Mouse (Mus musculus): ENCODE results near the gene Hoxb8. TPM values are rescaled to one million over a fixed set of nuclear protein-coding genes. Genes with fewer than 3 reads are reported as not detected.

Gene Hoxb8
- polyA plus RNA-seq, 1 experiment, result not detected

GRCm38 (mm10) chr11:96308763-96309162 lies 27.1 kb downstream of the Hoxb8 start:
- Histone ChIP-seq H3K27me3 (ENCODE audit: control insufficient read depth) (peaks cover 100% of the 10 kb centered on the region), H3K4me1 (ENCODE audit: control insufficient read depth) (no peaks in the 10 kb centered on the region), H3K36me3 (ENCODE audit: control insufficient read depth) (no peaks in the 10 kb centered on the region), H3K9me3 (ENCODE audit: control insufficient read depth, low read length) (no peaks in the 10 kb centered on the region), H3K4me3 (replicated peaks) (no peak overlapping the region)
- no peak for TF ChIP-seq TAL1 (IDR thresholded peaks at IDR 0.05; ENCODE audit: low read length)
- TF ChIP-seq GATA1 (IDR thresholded peaks at IDR 0.05; ENCODE audit: low read length), result no peak

- no peaks in the 10 kb centered on the region for H3K4me1 ChIP-seq (ENCODE audit: control insufficient read depth)
- TF ChIP-seq TAL1 (IDR thresholded peaks at IDR 0.05; ENCODE audit: low read length) (no peak), GATA1 (IDR thresholded peaks at IDR 0.05; ENCODE audit: low read length) (no peak)
- no peaks in the 10 kb centered on the region for H3K9me3 ChIP-seq (ENCODE audit: control insufficient read depth, low read length)
- H3K4me3 ChIP-seq (replicated peaks), result no peak overlapping the region
- H3K27me3 ChIP-seq (ENCODE audit: control insufficient read depth), result peaks cover 100% of the 10 kb centered on the region
- H3K36me3 ChIP-seq (ENCODE audit: control insufficient read depth), result no peaks in the 10 kb centered on the region
These were observed 27.6 kb downstream of the Hoxb8 start for GRCm38 (mm10) chr11:96309288-96309687.

GRCm38 (mm10) chr11:96310183-96310938 lies 28.7 kb downstream of the Hoxb8 start:
- Histone ChIP-seq H3K27me3 (ENCODE audit: control insufficient read depth) (peaks cover 100% of the 10 kb centered on the region), H3K9me3 (ENCODE audit: control insufficient read depth, low read length) (no peaks in the 10 kb centered on the region), H3K4me1 (ENCODE audit: control insufficient read depth) (no peaks in the 10 kb centered on the region), H3K36me3 (ENCODE audit: control insufficient read depth) (no peaks in the 10 kb centered on the region), H3K4me3 (replicated peaks) (no peak overlapping the region)
- no peak for TF ChIP-seq GATA1 (IDR thresholded peaks at IDR 0.05; ENCODE audit: low read length)
- no peak for TF ChIP-seq TAL1 (IDR thresholded peaks at IDR 0.05; ENCODE audit: low read length)

GRCm38 (mm10) chr11:96311097-96311496 lies 29.4 kb downstream of the Hoxb8 start:
- TF ChIP-seq GATA1 (IDR thresholded peaks at IDR 0.05; ENCODE audit: low read length) (no peak), TAL1 (IDR thresholded peaks at IDR 0.05; ENCODE audit: low read length) (no peak)

GRCm38 (mm10) chr11:96311520-96312417 lies 30.1 kb downstream of the Hoxb8 start:
- Histone ChIP-seq H3K27me3 (ENCODE audit: control insufficient read depth) (peaks cover 100% of the 10 kb centered on the region), H3K36me3 (ENCODE audit: control insufficient read depth) (no peaks in the 10 kb centered on the region), H3K9me3 (ENCODE audit: control insufficient read depth, low read length) (no peaks in the 10 kb centered on the region), H3K4me1 (ENCODE audit: control insufficient read depth) (no peaks in the 10 kb centered on the region), H3K4me3 (replicated peaks) (no peak overlapping the region)
- TF ChIP-seq TAL1 (IDR thresholded peaks at IDR 0.05; ENCODE audit: low read length) (no peak), GATA1 (IDR thresholded peaks at IDR 0.05; ENCODE audit: low read length) (no peak)

More at GRCm38 (mm10) chr11:96311097-96311496, 29.4 kb downstream of the Hoxb8 start:
- Histone ChIP-seq H3K4me3 (replicated peaks) (no peak overlapping the region), H3K36me3 (ENCODE audit: control insufficient read depth) (no peaks in the 10 kb centered on the region), H3K4me1 (ENCODE audit: control insufficient read depth) (no peaks in the 10 kb centered on the region), H3K27me3 (ENCODE audit: control insufficient read depth) (peaks cover 100% of the 10 kb centered on the region), H3K9me3 (ENCODE audit: control insufficient read depth, low read length) (no peaks in the 10 kb centered on the region)

- Histone ChIP-seq H3K4me1 (ENCODE audit: control insufficient read depth) (no peaks in the 10 kb centered on the region), H3K4me3 (replicated peaks) (no peak overlapping the region), H3K27me3 (ENCODE audit: control insufficient read depth) (peaks cover 100% of the 10 kb centered on the region), H3K9me3 (ENCODE audit: control insufficient read depth, low read length) (no peaks in the 10 kb centered on the region), H3K36me3 (ENCODE audit: control insufficient read depth) (no peaks in the 10 kb centered on the region)
- TF ChIP-seq GATA1 (IDR thresholded peaks at IDR 0.05; ENCODE audit: low read length), result no peak
- TF ChIP-seq TAL1 (IDR thresholded peaks at IDR 0.05; ENCODE audit: low read length), result no peak
These were observed 31.4 kb downstream of the Hoxb8 start for GRCm38 (mm10) chr11:96313134-96313533.

DNA sequence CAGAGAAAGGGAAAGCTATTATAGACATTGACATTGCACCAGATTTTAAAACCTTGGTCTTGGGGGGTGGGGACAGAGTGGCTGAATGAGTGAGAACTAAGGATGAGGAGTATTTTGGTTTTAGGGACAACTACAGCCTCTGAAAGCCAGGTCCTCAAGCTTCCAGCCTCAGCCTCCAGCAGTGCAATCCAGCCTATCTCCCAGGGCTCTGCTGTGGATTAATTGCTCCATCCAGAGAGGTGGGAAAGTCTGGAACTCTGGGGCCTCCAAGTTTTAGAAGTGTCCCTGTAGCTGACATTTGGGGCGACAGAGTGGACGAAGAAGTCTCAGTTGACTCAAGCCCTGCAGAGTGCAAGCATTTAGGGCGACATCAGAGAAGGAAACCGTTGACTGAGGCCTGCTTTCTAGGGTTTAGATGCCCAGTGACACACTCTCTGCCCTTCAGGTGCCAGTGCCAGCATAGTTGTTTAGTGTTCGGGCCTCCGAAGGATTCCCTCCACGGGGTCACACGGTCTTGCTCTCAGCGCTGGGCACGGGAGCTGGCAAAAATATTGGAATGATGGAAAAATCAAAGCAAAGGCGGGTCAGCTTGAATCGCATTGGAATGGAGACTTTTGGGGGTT lies 32.2 kb downstream of the Hoxb8 start:
- H3K9me3 ChIP-seq (ENCODE audit: control insufficient read depth, low read length), result no peaks in the 10 kb centered on the region
- no peak for TF ChIP-seq TAL1 (IDR thresholded peaks at IDR 0.05; ENCODE audit: low read length)
- H3K4me3 ChIP-seq (replicated peaks), result no peak overlapping the region
- H3K27me3 ChIP-seq (ENCODE audit: control insufficient read depth), result peaks cover 100% of the 10 kb centered on the region
- no peaks in the 10 kb centered on the region for H3K4me1 ChIP-seq (ENCODE audit: control insufficient read depth)
- H3K36me3 ChIP-seq (ENCODE audit: control insufficient read depth), result no peaks in the 10 kb centered on the region

- H3K36me3 ChIP-seq (ENCODE audit: control insufficient read depth), result no peaks in the 10 kb centered on the region
- peaks cover 100% of the 10 kb centered on the region for H3K27me3 ChIP-seq (ENCODE audit: control insufficient read depth)
- H3K4me1 ChIP-seq (ENCODE audit: control insufficient read depth), result no peaks in the 10 kb centered on the region
- H3K4me3 ChIP-seq (replicated peaks), result no peak overlapping the region
- TF ChIP-seq TAL1 (IDR thresholded peaks at IDR 0.05; ENCODE audit: low read length), result no peak
- TF ChIP-seq GATA1 (IDR thresholded peaks at IDR 0.05; ENCODE audit: low read length), result no peak
- no peaks in the 10 kb centered on the region for H3K9me3 ChIP-seq (ENCODE audit: control insufficient read depth, low read length)
These were observed 33.1 kb downstream of the Hoxb8 start for GRCm38 (mm10) chr11:96314671-96315343.

All from erythroblast, embryonic 14.5 days (primary cell).